ENCODE assay signal across 16 mouse cellular contexts in genomic region chr10:126086684-126087083, GRCm38 (mm10).
DNase-seq lines count a peak whose midpoint lies in the region; ATAC-seq and TF ChIP-seq lines count a peak whose summit lies in the region.
"Had no signal": no experiment of that assay in that cellular context is flagged by ENCODE, and none has a peak within 500 bp of the region (broad histone marks: within the 10 kb centered on the region; RNA-seq: fewer than 3 reads in every experiment).

No protein-coding gene starts in this region.

- TF ChIP-seq CTCF in intestine, postnatal 0 days (IDR thresholded peaks at IDR 0.05; ENCODE audit: low read depth): peak; percentile 59

- no peak overlapping the region for H3K4me2 ChIP-seq in intestine, postnatal 0 days (replicated peaks; ENCODE audit: low read depth)
- no peak overlapping the region for H3K4me2 ChIP-seq in intestine, embryonic 16.5 days (ENCODE audit: low read depth, low read length)
- no peak overlapping the region for H3K4me2 ChIP-seq in hindbrain, embryonic 13.5 days
- H3K4me2 ChIP-seq: forebrain, embryonic 13.5 days; liver, embryonic 15.5 days had no signal

- H3K36me3 ChIP-seq in intestine, postnatal 0 days (ENCODE audit: control insufficient read depth, insufficient read depth): no peaks in the 10 kb centered on the region
- H3K36me3 ChIP-seq in intestine, embryonic 16.5 days (ENCODE audit: control insufficient read depth, insufficient read depth, low read length): no peaks in the 10 kb centered on the region
- H3K36me3 ChIP-seq in embryonic facial prominence, embryonic 10.5 days (replicated peaks): no peaks in the 10 kb centered on the region
- H3K36me3 ChIP-seq in hindbrain, embryonic 13.5 days: no peaks in the 10 kb centered on the region
- H3K36me3 ChIP-seq: liver, embryonic 15.5 days had no signal

- H3K4me3 ChIP-seq in intestine, postnatal 0 days (ENCODE audit: low read depth, low read length): no peak overlapping the region
- H3K4me3 ChIP-seq in intestine, embryonic 16.5 days (ENCODE audit: low read length): no peak overlapping the region
- H3K4me3 ChIP-seq in embryonic facial prominence, embryonic 10.5 days: no peak overlapping the region
- no peak overlapping the region for H3K4me3 ChIP-seq in hindbrain, embryonic 13.5 days
- H3K4me3 ChIP-seq: forebrain, embryonic 13.5 days; liver, embryonic 15.5 days had no signal

- DNase-seq in thymus, postnatal 4 days: peak; percentile 6
- no peak for DNase-seq in thymus, postnatal 0 days (ENCODE audit: low spot score)
- peak; percentile 15 for DNase-seq in embryonic facial prominence, embryonic 10.5 days (ENCODE audit: low spot score)
- DNase-seq in adrenal gland, postnatal 4 days (ENCODE audit: low spot score in 2 of 2): no peak
- no peak for DNase-seq in neural tube, embryonic 10.5 days (ENCODE audit: extremely low spot score, low spot score)
- DNase-seq: gastrocnemius, postnatal 25 days; heart, postnatal 36 days; kidney, adult 11 months; midbrain, embryonic 14.5 days; right cerebral cortex, postnatal 4 days; thymus, adult 2 months had no signal

- H3K4me1 ChIP-seq in intestine, postnatal 0 days (replicated peaks; ENCODE audit: control insufficient read depth, insufficient read depth, low read length): no peaks in the 10 kb centered on the region
- no peaks in the 10 kb centered on the region; the same call in 1 of the 2 replicates for H3K4me1 ChIP-seq in intestine, embryonic 16.5 days (ENCODE audit: control insufficient read depth, insufficient read depth, low read length)
- H3K4me1 ChIP-seq in embryonic facial prominence, embryonic 10.5 days: no peaks in the 10 kb centered on the region
- H3K4me1 ChIP-seq in hindbrain, embryonic 13.5 days (replicated peaks): no peaks in the 10 kb centered on the region
- H3K4me1 ChIP-seq: forebrain, embryonic 13.5 days; liver, embryonic 15.5 days had no signal

- WGBS in intestine, postnatal 0 days: 76% methylated on average over 5 of the region's 5 CpGs
- 84% methylated on average over 5 of the region's 5 CpGs for WGBS in intestine, embryonic 16.5 days
- 84% methylated on average over 5 of the region's 5 CpGs for WGBS in embryonic facial prominence, embryonic 10.5 days
- WGBS in hindbrain, embryonic 13.5 days: 83% methylated on average over 5 of the region's 5 CpGs

- H3K9me3 ChIP-seq in intestine, postnatal 0 days (ENCODE audit: control insufficient read depth): no peaks in the 10 kb centered on the region
- no peaks in the 10 kb centered on the region for H3K9me3 ChIP-seq in intestine, embryonic 16.5 days (ENCODE audit: control insufficient read depth, low read length)
- H3K9me3 ChIP-seq in embryonic facial prominence, embryonic 10.5 days: no peaks in the 10 kb centered on the region
- H3K9me3 ChIP-seq in hindbrain, embryonic 13.5 days: no peaks in the 10 kb centered on the region
- H3K9me3 ChIP-seq: forebrain, embryonic 13.5 days; liver, embryonic 15.5 days had no signal

- no peak overlapping the region for H3K27ac ChIP-seq in intestine, postnatal 0 days (ENCODE audit: low read depth, low read length)
- no peak overlapping the region for H3K27ac ChIP-seq in intestine, embryonic 16.5 days (ENCODE audit: low read length)
- H3K27ac ChIP-seq in embryonic facial prominence, embryonic 10.5 days (replicated peaks): no peak overlapping the region
- H3K27ac ChIP-seq in hindbrain, embryonic 13.5 days: no peak overlapping the region
- H3K27ac ChIP-seq: forebrain, embryonic 13.5 days; liver, embryonic 15.5 days had no signal

- no peaks in the 10 kb centered on the region for H3K27me3 ChIP-seq in intestine, postnatal 0 days (replicated peaks; ENCODE audit: control insufficient read depth, insufficient read depth, low read length)
- H3K27me3 ChIP-seq in intestine, embryonic 16.5 days (replicated peaks; ENCODE audit: control insufficient read depth, insufficient read depth, low read length): no peaks in the 10 kb centered on the region
- no peaks in the 10 kb centered on the region for H3K27me3 ChIP-seq in embryonic facial prominence, embryonic 10.5 days (replicated peaks; ENCODE audit: low read depth, poor library complexity, severe bottlenecking)
- no peaks in the 10 kb centered on the region for H3K27me3 ChIP-seq in hindbrain, embryonic 13.5 days
- H3K27me3 ChIP-seq: forebrain, embryonic 13.5 days; liver, embryonic 15.5 days had no signal

- no peak overlapping the region for H3K9ac ChIP-seq in intestine, postnatal 0 days (ENCODE audit: low read depth, low read length)
- no peak overlapping the region for H3K9ac ChIP-seq in intestine, embryonic 16.5 days (ENCODE audit: low read depth, low read length)
- no peak overlapping the region for H3K9ac ChIP-seq in hindbrain, embryonic 13.5 days
- H3K9ac ChIP-seq: forebrain, embryonic 13.5 days; liver, embryonic 15.5 days had no signal

- ATAC-seq in intestine, postnatal 0 days: no peak
- no peak for ATAC-seq in intestine, embryonic 16.5 days
- ATAC-seq in hindbrain, embryonic 13.5 days (ENCODE audit: low FRiP score): no peak
- ATAC-seq: forebrain, embryonic 13.5 days had no signal

Comparison
In these comparisons a context has a peak if more than half of its experiments do, and no peak if none do; other contexts are left out.
1. DNase-seq: peak in thymus, postnatal 4 days (single experiment) and embryonic facial prominence, embryonic 10.5 days (single experiment); none in thymus, postnatal 0 days (single experiment), adrenal gland, postnatal 4 days (0 of 2) and neural tube, embryonic 10.5 days (single experiment).